Mouse (Mus musculus) neural tube, embryonic 11.5 days (tissue): Measurements from ENCODE around the gene Fut2. TPM values are rescaled to one million over a fixed set of nuclear protein-coding genes. Genes with fewer than 3 reads are reported as not detected.

Source experiments
- ATAC-seq: fragments of 200-750 bp; cut with Nextera tagmentation; 2 replicates; pipeline ENCODE4 v1.8.0; 2017; ENCODE audit warnings: moderate number of reproducible peaks, mild to moderate bottlenecking, moderate TSS enrichment, moderate library complexity; ENCODE audit not compliant: insufficient read depth, low FRiP score, low TSS enrichment
- DNase-seq: peaks from one replicate; pipeline ENCODE4 v3.0.0-alpha.2; 2015; ENCODE audit warnings: low spot score
- H3K27ac ChIP-seq: fragments of 300-500 bp; sonication (generic); 2 replicates; pipeline ENCODE4 v1.5.1; 2014; ENCODE audit warnings: low read depth, mild to moderate bottlenecking, low read length
- H3K27me3 ChIP-seq: fragments of 300-500 bp; sonication (generic); 2 replicates; pipeline ENCODE4 v1.6.1; 2014; ENCODE audit warnings: mild to moderate bottlenecking, low read length, mixed read lengths; ENCODE audit not compliant: control insufficient read depth, insufficient read depth
- H3K36me3 ChIP-seq: fragments of 300-500 bp; sonication (generic); 2 replicates; pipeline ENCODE4 v1.6.1; 2014; ENCODE audit warnings: mild to moderate bottlenecking, low read length, moderate library complexity, mixed read lengths; ENCODE audit not compliant: control insufficient read depth, insufficient read depth
- H3K4me1 ChIP-seq: fragments of 300-500 bp; sonication (generic); 2 replicates; pipeline ENCODE4 v1.6.1; 2014; ENCODE audit warnings: low read length, mixed read lengths; ENCODE audit not compliant: control insufficient read depth, insufficient read depth
- H3K4me2 ChIP-seq: fragments of 300-500 bp; sonication (generic); 2 replicates; pipeline ENCODE4 v1.6.1; 2014; ENCODE audit warnings: low read depth, mild to moderate bottlenecking, moderate library complexity
- H3K4me3 ChIP-seq: fragments of 300-500 bp; sonication (generic); 2 replicates; pipeline ENCODE4 v1.5.1; 2014; ENCODE audit warnings: low read depth, low read length
- H3K9ac ChIP-seq: fragments of 300-500 bp; sonication (generic); 2 replicates; pipeline ENCODE4 v1.6.1; 2014; ENCODE audit warnings: mild to moderate bottlenecking, low read length
- H3K9me3 ChIP-seq: fragments of 300-500 bp; sonication (generic); 2 replicates; pipeline ENCODE4 v1.6.1; 2016; ENCODE audit warnings: low read length; ENCODE audit not compliant: control insufficient read depth
- WGBS: fragments of 180-500 bp; shearing (Covaris S2); extraction: QIAGEN DNeasy Blood & Tissue Kit; methylation state at CpG from one replicate; pipeline ENCODE4 v1.1.7; 2014; 5-methylcytosine and 5-hydroxymethylcytosine counted together
- polyA plus RNA-seq: library from polyadenylated mRNA; unstranded; fragments of >200 nt; fragmentation: Nextera tagmentation; extraction: Ambion mirVana; gene quantifications from 2 replicates; pipeline ENCODE4 v1.2.1, GENCODE M21; 2014

Fut2 gene
- polyA plus RNA-seq, 1 experiment from 2014 or later: 0.08 TPM

DNA sequence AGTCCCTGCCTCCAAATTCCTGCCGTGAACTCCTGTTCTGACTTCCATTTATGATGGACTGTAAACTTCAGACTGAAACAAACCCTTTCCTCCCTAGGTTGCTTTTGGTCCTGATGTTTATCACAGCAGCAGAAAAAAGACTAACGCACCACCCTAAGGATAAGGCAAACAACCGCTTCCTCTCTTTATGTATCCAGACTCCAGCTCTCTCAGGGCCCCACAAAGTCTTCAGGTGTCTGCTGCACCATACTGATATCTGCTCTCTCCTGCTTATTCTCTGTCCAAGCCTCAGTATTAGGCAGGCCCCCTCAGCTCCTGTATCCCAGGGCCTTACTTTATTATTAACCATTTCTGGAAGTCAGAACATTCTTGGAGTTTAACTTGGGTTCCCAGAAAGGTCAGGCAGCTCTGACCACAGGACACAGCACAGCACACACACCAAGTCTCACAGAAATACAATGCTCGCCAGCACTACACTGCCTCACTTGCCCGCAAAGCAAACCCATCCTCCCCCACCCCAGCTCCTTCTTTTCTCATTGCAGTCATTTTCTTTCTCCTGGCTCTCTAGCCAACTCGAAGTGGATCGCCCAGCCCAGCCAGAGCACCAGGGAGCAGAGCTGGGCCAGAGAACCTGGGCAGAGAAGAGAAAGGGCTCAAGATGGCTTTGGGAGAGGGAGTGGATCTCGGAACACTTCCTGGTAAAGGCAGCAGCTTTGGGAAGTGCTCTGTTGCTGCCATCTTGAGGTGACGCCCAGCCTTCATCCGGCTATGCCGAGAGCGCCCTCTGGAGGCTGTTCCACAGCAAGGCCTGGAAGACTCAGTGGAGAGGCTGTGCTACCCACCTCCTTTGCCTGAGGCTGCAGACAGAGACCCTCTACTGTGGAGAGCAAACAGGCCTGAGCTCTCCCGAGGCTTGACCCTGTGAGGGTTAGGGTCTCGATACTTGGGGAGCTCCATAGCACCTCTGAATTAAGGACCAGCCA lies 16.2 kb upstream of the Fut2 start:
- H3K4me1 ChIP-seq: peaks cover 15% of the 10 kb centered on the region
- peak overlapping the region; percentile 56 for H3K9ac ChIP-seq
- H3K9me3 ChIP-seq: no peaks in the 10 kb centered on the region
- H3K27ac ChIP-seq: 0 out of 2 replicates have a peak overlapping the region, but pooled peaks have one; percentile 21
- H3K4me2 ChIP-seq: peak overlapping the region; percentile 18
- WGBS: 31% methylated on average over 14 of the region's 14 CpGs
- ATAC-seq (peak; percentile 77), DNase-seq (peak; percentile 93)
- H3K4me3 ChIP-seq: no peak overlapping the region
- no peaks in the 10 kb centered on the region for H3K27me3 ChIP-seq
- H3K36me3 ChIP-seq: no peaks in the 10 kb centered on the region

DNA sequence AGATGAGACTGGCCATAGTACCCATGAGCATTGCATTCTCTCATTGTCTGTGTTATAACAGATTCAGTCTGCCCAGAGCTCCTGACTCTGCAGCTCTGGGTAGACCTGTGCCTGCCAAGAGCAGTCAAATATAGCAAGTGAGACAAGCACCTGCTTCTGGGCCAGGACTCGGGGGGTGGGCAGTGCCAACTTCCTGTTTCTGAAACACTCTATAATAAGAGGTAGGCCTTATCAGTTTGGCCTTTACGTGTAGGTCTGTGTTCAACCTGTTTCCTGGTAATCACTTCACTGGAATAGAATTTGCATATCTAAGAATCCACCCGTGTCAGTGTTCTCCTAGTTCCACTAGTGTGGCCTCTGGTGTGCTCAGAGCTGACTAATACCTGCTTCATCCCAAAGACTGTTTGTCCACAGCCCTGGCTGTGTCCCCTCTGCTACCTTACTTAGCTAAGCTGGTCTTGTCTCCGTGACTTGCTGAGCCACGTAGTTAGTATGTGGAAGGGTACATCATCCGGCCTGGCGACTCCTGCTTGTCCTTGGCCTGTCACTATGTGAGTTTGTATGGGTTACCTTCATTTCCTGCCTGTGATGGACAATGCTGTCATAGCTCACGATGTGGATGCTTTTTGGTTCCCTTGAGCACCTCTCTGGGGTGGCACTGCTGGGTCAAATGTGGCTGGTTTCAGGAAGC lies 15.0 kb upstream of the Fut2 start:
- no peak for DNase-seq
- WGBS: 88% methylated on average over 8 of the region's 8 CpGs

DNA sequence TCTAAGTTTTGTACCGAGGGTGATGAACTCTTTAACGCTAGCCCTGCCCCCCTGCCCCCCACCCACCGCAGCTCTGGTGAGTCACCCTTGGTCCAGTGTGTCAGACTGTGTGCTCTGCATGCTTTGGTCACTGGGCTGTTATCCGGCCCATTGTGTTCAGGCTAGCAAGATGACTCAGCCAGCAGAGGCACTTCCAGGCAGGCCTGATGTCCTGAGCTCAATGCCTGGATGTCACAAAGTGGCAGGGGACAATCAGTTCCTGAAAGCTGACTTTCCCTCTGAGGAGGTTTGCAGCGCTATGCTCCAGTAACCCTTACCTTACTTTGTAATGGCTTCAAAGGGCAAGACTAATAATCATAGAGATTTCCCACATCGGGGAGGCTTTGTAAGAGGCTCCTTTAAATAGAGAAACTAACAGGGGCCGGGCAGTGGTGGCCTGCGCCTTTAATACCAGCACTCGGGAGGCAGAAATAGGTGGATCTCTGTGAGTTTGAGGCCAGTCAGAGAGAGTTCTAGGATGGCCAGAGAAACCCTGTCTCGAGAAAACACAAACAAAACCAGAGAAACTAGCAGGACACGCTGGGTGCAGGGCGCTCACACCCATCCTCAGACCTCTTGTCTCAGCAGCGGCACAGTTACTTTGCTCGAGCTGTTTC lies 13.9 kb upstream of the Fut2 start:
- no peak overlapping the region for H3K27ac ChIP-seq

More for the DNA sequence above, 15.0 kb upstream of the Fut2 start:
- Histone ChIP-seq H3K9me3 (no peaks in the 10 kb centered on the region), H3K9ac (no peak overlapping the region), H3K4me3 (no peak overlapping the region), H3K36me3 (no peaks in the 10 kb centered on the region), H3K4me1 (peaks cover 6% of the 10 kb centered on the region), H3K27ac (no peak overlapping the region), H3K27me3 (no peaks in the 10 kb centered on the region), H3K4me2 (no peak overlapping the region)
- no peak for ATAC-seq

DNA sequence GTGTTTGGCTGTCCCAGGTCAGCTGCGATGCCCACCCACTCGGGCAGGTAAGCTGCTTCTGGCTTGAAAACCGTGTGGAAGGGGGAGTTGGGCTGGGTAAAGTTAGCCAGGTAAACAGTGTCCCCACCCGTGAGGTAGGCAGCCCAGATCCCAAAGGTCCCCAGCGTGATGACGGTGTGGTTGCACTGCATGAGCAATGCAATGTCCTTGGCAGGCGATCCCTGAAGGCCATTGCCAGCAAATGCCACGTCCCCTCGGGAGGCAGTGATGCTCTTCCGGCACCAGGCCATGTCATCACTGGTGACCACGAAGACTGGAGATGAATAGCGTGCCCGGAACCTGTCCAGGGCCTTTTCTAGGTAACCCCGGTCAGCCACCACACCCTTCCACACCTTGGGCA lies 12.3 kb upstream of the Fut2 start:
- Histone ChIP-seq H3K36me3 (no peaks in the 10 kb centered on the region), H3K27ac (no peak overlapping the region), H3K27me3 (no peaks in the 10 kb centered on the region), H3K9ac (no peak overlapping the region), H3K4me1 (peaks cover 3% of the 10 kb centered on the region; the same call in 1 of the 2 replicates), H3K4me2 (no peak overlapping the region), H3K4me3 (no peak overlapping the region), H3K9me3 (no peaks in the 10 kb centered on the region)
- ATAC-seq: no peak
- WGBS: 93% methylated on average over 14 of the region's 14 CpGs
- DNase-seq: no peak

More for the DNA sequence above, 13.9 kb upstream of the Fut2 start:
- DNase-seq (no peak), ATAC-seq (no peak)
- H3K27me3 ChIP-seq: no peaks in the 10 kb centered on the region
- H3K9me3 ChIP-seq: no peaks in the 10 kb centered on the region
- no peak overlapping the region for H3K4me3 ChIP-seq
- H3K9ac ChIP-seq: no peak overlapping the region
- WGBS: 83% methylated on average over 14 of the region's 14 CpGs
- H3K4me2 ChIP-seq: no peak overlapping the region
- H3K36me3 ChIP-seq: no peaks in the 10 kb centered on the region
- H3K4me1 ChIP-seq: peaks cover 3% of the 10 kb centered on the region; the same call in 1 of the 2 replicates

DNA sequence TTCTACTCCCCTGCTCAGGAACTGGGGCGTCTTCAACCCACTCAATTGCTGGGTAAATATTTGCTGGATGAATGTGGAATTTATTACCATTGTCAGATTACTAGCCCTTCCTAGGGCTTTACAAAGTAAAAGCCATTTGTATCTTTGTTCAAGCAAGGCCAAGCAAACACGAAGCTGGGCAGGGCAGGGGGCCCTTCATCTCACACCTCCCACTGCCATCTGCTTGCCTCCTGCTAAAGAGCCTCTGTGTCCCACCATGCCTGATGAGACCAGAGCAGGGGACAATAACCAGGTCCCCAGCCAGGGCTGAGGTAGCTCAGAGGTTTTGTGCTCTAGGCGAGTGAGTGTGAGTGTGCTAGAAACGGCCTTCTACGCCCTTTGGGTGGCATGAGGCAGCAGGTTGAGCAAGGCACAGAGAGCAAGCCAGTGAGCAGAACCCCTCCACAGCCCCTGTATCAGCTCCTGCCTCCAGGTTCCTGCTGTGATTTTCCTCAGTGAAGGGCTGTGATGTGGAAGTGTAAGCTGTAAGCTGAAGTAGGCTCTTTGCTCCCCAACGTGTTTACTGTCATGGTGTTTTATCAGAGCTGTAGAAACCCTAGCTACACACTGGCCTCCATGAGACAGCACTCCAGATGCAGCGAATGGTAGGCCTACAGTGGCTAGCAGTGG lies 11.6 kb upstream of the Fut2 start:
- ATAC-seq: no peak

DNA sequence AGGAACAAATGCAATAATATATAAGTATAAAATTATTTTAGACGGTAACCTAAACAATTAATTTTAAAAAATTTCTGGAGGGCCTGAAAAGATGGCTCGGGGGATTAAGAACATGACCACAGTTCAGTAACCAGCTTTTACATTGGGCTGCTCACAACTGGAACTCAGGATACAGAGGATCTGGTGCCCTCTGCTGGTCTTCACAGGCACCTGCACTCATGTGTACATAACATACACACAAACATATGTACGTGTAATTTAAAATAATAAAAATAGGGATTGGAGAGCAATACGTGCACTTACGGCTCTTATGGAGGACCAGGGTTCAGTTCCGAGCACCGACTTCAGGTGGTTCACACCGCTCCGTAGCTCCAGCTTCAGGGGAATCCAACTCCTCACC lies 2.7 kb upstream of the Fut2 start:
- H3K9me3 ChIP-seq: no peaks in the 10 kb centered on the region
- no peak overlapping the region for H3K9ac ChIP-seq
- no peak for DNase-seq
- H3K4me1 ChIP-seq: no peaks in the 10 kb centered on the region
- no peak overlapping the region for H3K4me2 ChIP-seq
- H3K36me3 ChIP-seq: no peaks in the 10 kb centered on the region
- ATAC-seq: no peak
- no peaks in the 10 kb centered on the region for H3K27me3 ChIP-seq
- WGBS: 95% methylated on average over 9 of the region's 9 CpGs
- H3K4me3 ChIP-seq: no peak overlapping the region
- H3K27ac ChIP-seq: no peak overlapping the region

More for the DNA sequence above, 11.6 kb upstream of the Fut2 start:
- H3K27ac ChIP-seq: no peak overlapping the region
- no peak overlapping the region for H3K9ac ChIP-seq
- 72% methylated on average over 7 of the region's 7 CpGs for WGBS
- H3K4me1 ChIP-seq: peaks cover 3% of the 10 kb centered on the region; the same call in 1 of the 2 replicates
- no peak overlapping the region for H3K4me3 ChIP-seq
- H3K9me3 ChIP-seq: no peaks in the 10 kb centered on the region
- no peak for DNase-seq
- H3K27me3 ChIP-seq: no peaks in the 10 kb centered on the region
- H3K4me2 ChIP-seq: no peak overlapping the region
- H3K36me3 ChIP-seq: no peaks in the 10 kb centered on the region

DNA sequence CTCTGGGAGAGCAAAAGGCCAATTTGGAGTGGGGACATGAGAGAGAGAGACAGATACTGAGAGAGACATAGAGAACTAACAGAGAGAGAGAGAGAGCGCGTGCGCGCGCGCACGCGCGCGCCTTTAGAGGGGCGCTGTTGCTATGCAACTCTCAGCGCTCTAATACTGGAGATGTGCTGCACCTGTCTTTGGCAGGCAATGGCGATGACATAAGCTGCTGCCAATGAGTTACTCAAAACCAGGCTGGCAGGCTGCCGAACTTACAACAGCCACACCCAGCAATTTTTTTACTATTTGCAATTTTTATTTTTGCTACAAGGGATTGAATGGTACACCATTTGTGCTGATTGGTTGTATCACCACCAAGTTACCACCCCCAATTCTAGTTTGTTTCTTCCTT lies 1.6 kb upstream of the Fut2 start:
- 79% methylated on average over 14 of the region's 14 CpGs for WGBS
- Histone ChIP-seq H3K36me3 (no peaks in the 10 kb centered on the region), H3K9me3 (no peaks in the 10 kb centered on the region), H3K4me3 (no peak overlapping the region), H3K27me3 (no peaks in the 10 kb centered on the region), H3K9ac (no peak overlapping the region), H3K27ac (no peak overlapping the region), H3K4me2 (no peak overlapping the region), H3K4me1 (no peaks in the 10 kb centered on the region)
- DNase-seq: no peak
- ATAC-seq: no peak
